Mouse (Mus musculus): ENCODE measurements around the gene Kalrn.

DNA sequence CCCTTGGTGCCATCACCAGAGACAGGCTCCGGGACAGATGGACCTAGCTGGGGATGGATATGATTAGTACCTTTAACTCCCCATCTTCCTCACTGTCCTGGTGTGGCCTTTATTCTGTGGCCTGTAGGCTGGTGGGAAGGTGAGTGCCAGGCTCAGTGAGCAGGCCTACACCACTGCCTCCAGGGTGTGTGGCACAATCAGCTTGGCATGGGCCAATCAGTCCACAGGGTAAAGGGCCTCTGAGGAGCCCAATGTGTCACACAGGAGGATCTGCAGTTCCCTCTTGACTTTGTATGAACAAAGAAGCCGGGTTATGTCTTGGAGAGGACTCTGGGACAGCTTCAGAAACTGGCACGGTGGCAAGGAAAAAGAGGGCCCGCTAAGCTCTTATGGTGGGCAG is 530.7 kb downstream of the Kalrn start:
- TF ChIP-seq GATA1 (IDR thresholded peaks at IDR 0.05; ENCODE audit: low read length) (no peak), TAL1 (IDR thresholded peaks at IDR 0.05; ENCODE audit: low read length) (no peak)
